Mouse (Mus musculus): ENCODE measurements at regions not wholly inside any gene's neighbourhood (a gene's known extent, or its start where the extent isn't known, plus 50 kb on each side); places are given as distances from the start of the nearest gene placed in this dataset.

GRCm38 (mm10) chr1:61050346-61050745 lies 72.6 kb downstream of the Icos start:
- no peaks in the 10 kb centered on the region for H3K27me3 ChIP-seq
- no peak overlapping the region for H3K27ac ChIP-seq
- WGBS, result 93% methylated on average over 4 of the region's 4 CpGs
- no peaks in the 10 kb centered on the region for H3K4me1 ChIP-seq (replicated peaks)
- no peak for ATAC-seq
- H3K9ac ChIP-seq (replicated peaks), result no peak overlapping the region
- no peaks in the 10 kb centered on the region for H3K36me3 ChIP-seq
- H3K4me2 ChIP-seq (replicated peaks), result no peak overlapping the region
- no peak overlapping the region for H3K4me3 ChIP-seq (replicated peaks)
- H3K9me3 ChIP-seq, result no peaks in the 10 kb centered on the region

- Histone ChIP-seq H3K9ac (replicated peaks) (no peak overlapping the region), H3K36me3 (no peaks in the 10 kb centered on the region), H3K4me1 (replicated peaks) (no peaks in the 10 kb centered on the region), H3K4me3 (replicated peaks) (no peak overlapping the region), H3K27ac (no peak overlapping the region), H3K4me2 (replicated peaks) (no peak overlapping the region), H3K9me3 (no peaks in the 10 kb centered on the region), H3K27me3 (no peaks in the 10 kb centered on the region)
- WGBS, result 40% methylated on average over 1 of the region's 1 CpGs
- ATAC-seq, result no peak
Measured at GRCm38 (mm10) chr1:61053676-61054075, 75.9 kb downstream of the Icos start.

- no peak for ATAC-seq
- no peaks in the 10 kb centered on the region for H3K27me3 ChIP-seq
- H3K4me2 ChIP-seq (replicated peaks), result no peak overlapping the region
- no peak overlapping the region for H3K4me3 ChIP-seq (replicated peaks)
- H3K9ac ChIP-seq (replicated peaks), result no peak overlapping the region
- H3K4me1 ChIP-seq (replicated peaks), result no peaks in the 10 kb centered on the region
- H3K36me3 ChIP-seq, result no peaks in the 10 kb centered on the region
- no peak overlapping the region for H3K27ac ChIP-seq
- no peaks in the 10 kb centered on the region for H3K9me3 ChIP-seq
- 95% methylated on average over 6 of the region's 6 CpGs for WGBS
Measured at GRCm38 (mm10) chr1:61054391-61054790, 76.7 kb downstream of the Icos start.

- H3K9ac ChIP-seq (replicated peaks), result no peak overlapping the region
- ATAC-seq, result no peak
- H3K9me3 ChIP-seq, result no peaks in the 10 kb centered on the region
- WGBS, result 10% methylated on average over 8 of the region's 8 CpGs
- no peak overlapping the region for H3K4me3 ChIP-seq (replicated peaks)
- peak overlapping the region; percentile 25 for H3K4me2 ChIP-seq (replicated peaks)
- H3K36me3 ChIP-seq, result no peaks in the 10 kb centered on the region
- H3K4me1 ChIP-seq (replicated peaks), result no peaks in the 10 kb centered on the region
- H3K27me3 ChIP-seq, result no peaks in the 10 kb centered on the region
- H3K27ac ChIP-seq, result no peak overlapping the region
Measured at GRCm38 (mm10) chr1:61055176-61055575, 77.4 kb downstream of the Icos start.

- no peak overlapping the region for H3K27ac ChIP-seq
- H3K4me3 ChIP-seq (replicated peaks), result no peak overlapping the region
- H3K4me2 ChIP-seq (replicated peaks), result no peak overlapping the region
- no peaks in the 10 kb centered on the region for H3K27me3 ChIP-seq
- no peak for ATAC-seq
- H3K36me3 ChIP-seq, result no peaks in the 10 kb centered on the region
- 86% methylated on average over 11 of the region's 11 CpGs for WGBS
- no peaks in the 10 kb centered on the region for H3K4me1 ChIP-seq (replicated peaks)
- no peak overlapping the region for H3K9ac ChIP-seq (replicated peaks)
- H3K9me3 ChIP-seq, result no peaks in the 10 kb centered on the region
Measured at GRCm38 (mm10) chr1:61059910-61060536, 82.3 kb downstream of the Icos start.

GRCm38 (mm10) chr1:61061892-61062460 lies 84.2 kb downstream of the Icos start:
- Histone ChIP-seq H3K9me3 (no peaks in the 10 kb centered on the region), H3K4me1 (replicated peaks) (no peaks in the 10 kb centered on the region), H3K9ac (replicated peaks) (no peak overlapping the region), H3K4me3 (replicated peaks) (no peak overlapping the region), H3K27me3 (no peaks in the 10 kb centered on the region), H3K4me2 (replicated peaks) (no peak overlapping the region), H3K36me3 (no peaks in the 10 kb centered on the region), H3K27ac (no peak overlapping the region)
- WGBS, result 55% methylated on average over 3 of the region's 3 CpGs
- no peak for ATAC-seq

- Histone ChIP-seq H3K36me3 (no peaks in the 10 kb centered on the region), H3K27ac (no peak overlapping the region), H3K4me3 (replicated peaks) (no peak overlapping the region), H3K4me1 (replicated peaks) (no peaks in the 10 kb centered on the region), H3K27me3 (no peaks in the 10 kb centered on the region), H3K9ac (replicated peaks) (no peak overlapping the region), H3K9me3 (no peaks in the 10 kb centered on the region), H3K4me2 (replicated peaks) (no peak overlapping the region)
- no peak for ATAC-seq
- WGBS, result 93% methylated on average over 6 of the region's 6 CpGs
Measured at GRCm38 (mm10) chr1:61068112-61068511, 90.4 kb downstream of the Icos start.

DNA sequence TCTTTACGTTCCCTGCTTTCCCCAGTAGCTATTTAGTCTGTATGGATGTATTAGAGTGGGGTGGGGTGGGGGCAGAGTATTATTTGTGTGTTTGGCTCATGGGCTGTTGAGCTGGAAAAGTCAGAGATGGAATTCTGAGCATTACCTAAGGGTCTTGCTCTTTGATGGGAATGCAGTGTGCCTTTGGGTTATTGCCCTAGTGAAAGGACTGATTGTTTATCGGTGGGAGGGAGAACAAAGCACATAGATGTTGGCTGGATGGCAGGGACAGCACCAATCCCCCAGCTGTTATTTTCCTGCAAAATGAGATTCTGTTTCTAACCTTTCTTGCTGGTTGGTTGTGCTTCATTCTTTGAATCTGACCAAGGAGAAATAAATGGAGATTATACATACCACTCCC lies 96.4 kb downstream of the Icos start:
- Histone ChIP-seq H3K27me3 (no peaks in the 10 kb centered on the region), H3K9ac (replicated peaks) (no peak overlapping the region), H3K4me3 (replicated peaks) (no peak overlapping the region), H3K4me1 (replicated peaks) (no peaks in the 10 kb centered on the region), H3K9me3 (no peaks in the 10 kb centered on the region), H3K27ac (no peak overlapping the region), H3K36me3 (no peaks in the 10 kb centered on the region), H3K4me2 (replicated peaks) (no peak overlapping the region)
- 64% methylated on average over 2 of the region's 2 CpGs for WGBS
- no peak for ATAC-seq

- Histone ChIP-seq H3K36me3 (no peaks in the 10 kb centered on the region), H3K4me2 (replicated peaks) (no peak overlapping the region), H3K4me3 (replicated peaks) (no peak overlapping the region), H3K27ac (no peak overlapping the region), H3K9me3 (no peaks in the 10 kb centered on the region), H3K9ac (replicated peaks) (no peak overlapping the region), H3K27me3 (no peaks in the 10 kb centered on the region), H3K4me1 (replicated peaks) (no peaks in the 10 kb centered on the region)
- WGBS, result 100% methylated on average over 1 of the region's 1 CpGs
- no peak for ATAC-seq
Measured at GRCm38 (mm10) chr1:61075335-61075734, 97.6 kb downstream of the Icos start.

GRCm38 (mm10) chr1:61084732-61085131 lies 107.0 kb downstream of the Icos start:
- H3K4me1 ChIP-seq (replicated peaks), result no peaks in the 10 kb centered on the region
- H3K9me3 ChIP-seq, result no peaks in the 10 kb centered on the region
- H3K9ac ChIP-seq (replicated peaks), result no peak overlapping the region
- no peak overlapping the region for H3K4me3 ChIP-seq (replicated peaks)
- no peak overlapping the region for H3K27ac ChIP-seq
- no peak overlapping the region for H3K4me2 ChIP-seq (replicated peaks)
- no peaks in the 10 kb centered on the region for H3K36me3 ChIP-seq
- ATAC-seq, result no peak
- no peaks in the 10 kb centered on the region for H3K27me3 ChIP-seq

GRCm38 (mm10) chr1:61086811-61087210 lies 109.1 kb downstream of the Icos start:
- 87% methylated on average over 5 of the region's 5 CpGs for WGBS
- Histone ChIP-seq H3K9ac (replicated peaks) (no peak overlapping the region), H3K27me3 (no peaks in the 10 kb centered on the region), H3K4me2 (replicated peaks) (no peak overlapping the region), H3K4me3 (replicated peaks) (no peak overlapping the region), H3K27ac (no peak overlapping the region), H3K9me3 (no peaks in the 10 kb centered on the region), H3K36me3 (no peaks in the 10 kb centered on the region), H3K4me1 (replicated peaks) (no peaks in the 10 kb centered on the region)
- ATAC-seq, result no peak

DNA sequence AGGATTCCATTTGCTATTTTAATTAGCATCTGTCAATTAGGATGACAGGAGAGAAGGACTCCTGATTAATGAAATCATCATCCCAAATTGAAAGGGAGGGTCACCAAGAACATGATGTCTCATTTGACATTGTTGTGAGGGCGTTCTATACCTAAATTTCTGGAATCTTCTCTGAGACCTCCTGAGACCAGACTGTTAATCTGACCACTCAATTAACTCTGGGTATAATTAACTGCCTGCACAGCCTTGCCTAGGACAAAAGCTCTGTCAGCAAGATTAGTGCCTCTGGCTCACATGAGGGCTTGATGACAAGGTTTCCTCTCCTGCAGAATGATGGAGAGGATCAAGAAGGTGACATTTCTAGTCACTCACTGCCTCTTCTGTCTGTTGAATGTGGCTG lies 113.1 kb downstream of the Icos start:
- H3K9ac ChIP-seq (replicated peaks), result no peak overlapping the region
- H3K27ac ChIP-seq, result no peak overlapping the region
- H3K4me3 ChIP-seq (replicated peaks), result no peak overlapping the region
- 27% methylated on average over 1 of the region's 1 CpGs for WGBS
- no peaks in the 10 kb centered on the region for H3K36me3 ChIP-seq
- ATAC-seq, result no peak
- no peaks in the 10 kb centered on the region for H3K27me3 ChIP-seq
- H3K4me1 ChIP-seq (replicated peaks), result no peaks in the 10 kb centered on the region
- no peak overlapping the region for H3K4me2 ChIP-seq (replicated peaks)
- H3K9me3 ChIP-seq, result no peaks in the 10 kb centered on the region

GRCm38 (mm10) chr1:61095481-61096165 lies 117.9 kb downstream of the Icos start:
- Histone ChIP-seq H3K4me2 (replicated peaks) (no peak overlapping the region), H3K27ac (no peak overlapping the region), H3K36me3 (no peaks in the 10 kb centered on the region), H3K4me3 (replicated peaks) (no peak overlapping the region), H3K9me3 (no peaks in the 10 kb centered on the region), H3K4me1 (replicated peaks) (peaks cover 4% of the 10 kb centered on the region; the same call in 1 of the 2 replicates), H3K9ac (replicated peaks) (no peak overlapping the region), H3K27me3 (no peaks in the 10 kb centered on the region)
- no peak for ATAC-seq
